Mouse (Mus musculus) olfactory bulb, adult 2 months (tissue): ENCODE measurements around the gene Bud13.

Experiments
- CTCF ChIP-seq: fragments of 200-500 bp; IDR thresholded peaks from 2 replicates; pipeline ENCODE4 v1.5.1; 2012; ENCODE audit warnings: low read depth, mild to moderate bottlenecking, low read length, moderate library complexity; ENCODE audit not compliant: insufficient read depth
- POLR2A ChIP-seq: fragments of 200-500 bp; IDR thresholded peaks from 2 replicates; pipeline ENCODE4 v1.6.1; 2012; ENCODE audit warnings: mild to moderate bottlenecking, low read depth, low read length, moderate library complexity; ENCODE audit not compliant: insufficient read depth

GRCm38 (mm10) chr9:46314921-46315320 is 32.1 kb downstream of the Bud13 start:
- TF ChIP-seq POLR2A: no peak
- TF ChIP-seq CTCF: no peak
